Mouse (Mus musculus): ENCODE measurements around the gene Gm15155.
"Not testable (repeated sequence)": the region's sequence is repeated elsewhere in the genome, so short reads cannot be mapped to it uniquely, and the experiment has no call there.

Gm15155 gene

DNA sequence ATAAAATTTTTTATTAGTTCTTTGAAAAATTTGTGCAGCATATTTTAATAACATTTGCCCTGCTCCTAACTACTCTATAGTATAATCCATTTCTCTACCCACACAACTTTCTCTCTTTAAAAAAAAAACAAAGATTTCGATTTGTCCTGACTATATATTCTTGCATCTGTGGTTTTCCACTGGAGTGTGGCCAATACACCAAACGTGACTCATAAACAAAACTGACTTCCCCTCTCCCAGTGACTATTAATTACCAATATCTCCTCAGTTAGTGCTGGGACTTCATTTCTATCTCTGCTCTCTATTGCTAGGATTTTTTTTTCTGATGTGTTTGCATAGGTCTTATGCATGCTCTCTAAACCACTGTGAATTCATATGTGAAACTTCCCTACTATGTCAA lies 531.2 kb downstream of the Gm15155 start:
- no peak for DNase-seq (ENCODE audit: low spot score in 2 of 2)

DNA sequence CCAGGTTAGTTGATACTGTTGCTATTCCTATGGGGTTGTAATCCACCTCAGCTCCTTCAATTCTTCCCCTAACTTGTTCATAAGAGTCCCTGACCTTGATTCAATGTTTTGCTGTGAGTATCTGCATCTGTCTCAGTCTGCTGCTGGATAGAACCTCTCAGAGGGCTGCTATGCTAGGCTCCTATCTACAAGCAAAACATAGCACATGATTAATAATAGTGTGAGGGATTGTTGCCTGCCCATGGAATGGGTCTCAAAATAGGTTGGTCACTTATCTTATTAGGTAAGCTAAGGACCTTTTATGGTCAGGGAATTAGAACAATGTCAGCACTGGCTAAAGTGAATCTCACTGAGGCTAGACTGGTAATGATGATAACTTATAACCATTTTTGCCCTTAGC lies 547.0 kb downstream of the Gm15155 start:
- no peak for DNase-seq (ENCODE audit: low spot score in 2 of 2)

DNA sequence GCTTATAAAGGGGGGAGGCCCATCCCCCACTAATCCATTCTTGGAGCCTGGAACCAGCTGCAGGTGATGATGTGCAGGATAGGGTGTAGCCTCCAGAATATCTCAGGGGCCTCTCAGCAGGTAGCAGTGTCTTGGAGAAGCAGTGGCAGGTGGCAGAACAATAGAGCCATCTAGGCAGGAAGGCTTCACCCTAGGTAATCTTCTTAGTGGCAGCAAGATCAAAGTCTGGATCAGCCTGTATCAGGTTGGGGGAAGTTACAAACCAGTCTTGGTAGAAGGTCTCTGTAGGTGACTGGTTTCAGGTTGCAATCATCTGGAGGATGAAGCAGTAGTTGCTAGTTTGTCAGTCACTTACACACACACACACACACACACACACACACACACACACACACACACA lies 679.3 kb downstream of the Gm15155 start:
- not testable (repeated sequence) for DNase-seq (ENCODE audit: low spot score in 2 of 2)

All from heart, adult 9 months (tissue).